Mouse (Mus musculus) embryonic fibroblast, embryonic 13.5 days (primary cell): ENCODE results near the gene Gtsf2. TPM values are rescaled to one million over a fixed set of nuclear protein-coding genes. Genes with fewer than 3 reads are reported as not detected.
"Not testable (repeated sequence)": the region's sequence is repeated elsewhere in the genome, so short reads cannot be mapped to it uniquely, and the experiment has no call there.

ENCODE experiments used
- H3K27ac ChIP-seq: 2 replicates; pipeline ENCODE4 v1.5.1; 2012; ENCODE audit warnings: low read length, control low read depth, inconsistent platforms; ENCODE audit not compliant: insufficient read depth
- H3K4me1 ChIP-seq: 2 replicates; pipeline ENCODE4 v1.6.1; 2011; ENCODE audit warnings: low read length; ENCODE audit not compliant: control insufficient read depth, insufficient read depth
- H3K4me3 ChIP-seq: 2 replicates; pipeline ENCODE4 v1.5.1; 2011; ENCODE audit warnings: mild to moderate bottlenecking, control low read depth, low read length; ENCODE audit not compliant: insufficient read depth
- CTCF ChIP-seq: IDR thresholded peaks from 2 replicates; pipeline ENCODE4 v1.5.1; 2011; ENCODE audit warnings: mild to moderate bottlenecking, control low read depth, low read length, moderate library complexity, borderline replicate concordance; ENCODE audit not compliant: insufficient read depth
- POLR2A ChIP-seq: IDR thresholded peaks from 2 replicates; pipeline ENCODE4 v1.6.1; 2011; ENCODE audit warnings: low read depth, mild to moderate bottlenecking, control low read depth, low read length, moderate library complexity
- polyA plus RNA-seq: library from polyadenylated mRNA; stranded (reverse); fragments of >200 nt; gene quantifications from 2 replicates; pipeline ENCODE4 v1.2.4, GENCODE M21; 2011; ENCODE audit warnings: low read depth; ENCODE audit not compliant: missing spikeins, insufficient read length

The Gtsf2 gene
- polyA plus RNA-seq, 1 experiment = not detected

- H3K4me3 ChIP-seq = no peak overlapping the region
- H3K4me1 ChIP-seq = peaks cover 22% of the 10 kb centered on the region
- no peak overlapping the region for H3K27ac ChIP-seq
- TF ChIP-seq POLR2A = no peak
- TF ChIP-seq CTCF = no peak
Measured at GRCm38 (mm10) chr15:103473182-103473581, 24.9 kb upstream of the Gtsf2 start.

GRCm38 (mm10) chr15:103472265-103472664 is 24.0 kb upstream of the Gtsf2 start:
- TF ChIP-seq POLR2A (no peak), CTCF (no peak)
- peaks cover 22% of the 10 kb centered on the region for H3K4me1 ChIP-seq
- H3K27ac ChIP-seq = no peak overlapping the region; the same call in 1 of the 2 replicates
- no peak overlapping the region for H3K4me3 ChIP-seq

GRCm38 (mm10) chr15:103471488-103472194 is 23.4 kb upstream of the Gtsf2 start:
- Histone ChIP-seq H3K4me1 (peaks cover 22% of the 10 kb centered on the region), H3K4me3 (no peak overlapping the region), H3K27ac (no peak overlapping the region; the same call in 1 of the 2 replicates)
- TF ChIP-seq CTCF = no peak
- no peak for TF ChIP-seq POLR2A

GRCm38 (mm10) chr15:103462539-103463261 is 14.4 kb upstream of the Gtsf2 start:
- Histone ChIP-seq H3K4me1 (no peaks in the 10 kb centered on the region), H3K4me3 (no peak overlapping the region), H3K27ac (no peak overlapping the region)
- TF ChIP-seq POLR2A = no peak
- TF ChIP-seq CTCF = no peak

- TF ChIP-seq CTCF (no peak), POLR2A (no peak)
- no peak overlapping the region for H3K4me3 ChIP-seq
- H3K4me1 ChIP-seq = no peaks in the 10 kb centered on the region
- H3K27ac ChIP-seq = no peak overlapping the region
Measured at GRCm38 (mm10) chr15:103454449-103454848, 6.2 kb upstream of the Gtsf2 start.

GRCm38 (mm10) chr15:103453551-103454218 is 5.4 kb upstream of the Gtsf2 start, which contains the start of gene Nckap1l:
Gene Nckap1l (plus strand): TSS chr15:103453794.
- TF ChIP-seq POLR2A (no peak), CTCF (no peak)
- Histone ChIP-seq H3K27ac (no peak within 1 kb of the TSS), H3K4me3 (no peak within 1 kb of the TSS), H3K4me1 (no peaks in the 10 kb centered on the region)

- H3K4me3 ChIP-seq, H3K4me1 ChIP-seq, H3K27ac ChIP-seq: not testable (repeated sequence)
Measured at GRCm38 (mm10) chr15:103445966-103446365, 2.3 kb downstream of the Gtsf2 start.

- no peaks in the 10 kb centered on the region for H3K4me1 ChIP-seq
- TF ChIP-seq CTCF (no peak), POLR2A (no peak)
- H3K4me3 ChIP-seq = no peak within 1 kb of the TSS
- no peak within 1 kb of the TSS for H3K27ac ChIP-seq
Measured at GRCm38 (mm10) chr15:103430241-103430640, 18.0 kb downstream of the Gtsf2 start, which contains the start of gene Gtsf1. Gene Gtsf1 (minus strand): TSS chr15:103430470.

- TF ChIP-seq CTCF (no peak), POLR2A (no peak)
- Histone ChIP-seq H3K27ac (no peak overlapping the region), H3K4me3 (no peak overlapping the region), H3K4me1 (no peaks in the 10 kb centered on the region)
Measured at GRCm38 (mm10) chr15:103427017-103427416, 21.3 kb downstream of the Gtsf2 start.

- not testable (repeated sequence) for H3K4me1 ChIP-seq, H3K27ac ChIP-seq, H3K4me3 ChIP-seq
Measured at GRCm38 (mm10) chr15:103405586-103405985, 42.7 kb downstream of the Gtsf2 start.

- H3K4me1 ChIP-seq = no peaks in the 10 kb centered on the region
- no peak overlapping the region for H3K4me3 ChIP-seq
- no peak overlapping the region for H3K27ac ChIP-seq
- TF ChIP-seq CTCF (no peak), POLR2A (no peak)
Measured at GRCm38 (mm10) chr15:103401361-103401760, 46.9 kb downstream of the Gtsf2 start.
